In genomic region chr13:32242200-32242599, GRCm38 (mm10) we compare ENCODE assay signal across 17 mouse cellular contexts.
DNase-seq lines count a peak whose midpoint lies in the region; ATAC-seq and TF ChIP-seq lines count a peak whose summit lies in the region.
"Had no signal": no experiment of that assay in that cellular context is flagged by ENCODE, and none has a peak within 500 bp of the region (broad histone marks: within the 10 kb centered on the region; RNA-seq: fewer than 3 reads in every experiment).

No protein-coding gene starts in this region.

- peak; percentile 11 for DNase-seq in adrenal gland, postnatal 14 days
- DNase-seq in adrenal gland, postnatal 10 days, result no peak
- peak; percentile 24 for DNase-seq in kidney, postnatal 0 days (ENCODE audit: low spot score)
- DNase-seq in kidney, postnatal 25 days, result no peak
- DNase-seq in 3T3-L1 (ENCODE audit: low read depth, low spot score), result peak; percentile 41
- DNase-seq in left cerebral cortex, adult 8-10 months (ENCODE audit: low spot score in 2 of 2), result no peak
- no peak for DNase-seq in gastrocnemius, adult 2 months
- DNase-seq: cerebellum, postnatal 10 days; forebrain, postnatal 0 days; kidney, adult 18-20 months; thymus, postnatal 36 days had no signal

- H3K4me3 ChIP-seq in kidney, postnatal 0 days (replicated peaks; ENCODE audit: low read depth, low read length), result no peak overlapping the region
- H3K4me3 ChIP-seq in intestine, embryonic 15.5 days (replicated peaks), result no peak overlapping the region
- no peak overlapping the region for H3K4me3 ChIP-seq in gastrocnemius, adult 2 months
- H3K4me3 ChIP-seq: embryonic facial prominence, embryonic 13.5 days; midbrain, embryonic 12.5 days; neural tube, embryonic 13.5 days had no signal

- no peak overlapping the region for H3K9ac ChIP-seq in kidney, postnatal 0 days (ENCODE audit: low read depth, low read length)
- no peak overlapping the region for H3K9ac ChIP-seq in intestine, embryonic 15.5 days
- H3K9ac ChIP-seq: embryonic facial prominence, embryonic 13.5 days; forebrain, postnatal 0 days; liver, embryonic 14.5 days; midbrain, embryonic 12.5 days; neural tube, embryonic 13.5 days had no signal

- no peaks in the 10 kb centered on the region for H3K9me3 ChIP-seq in kidney, postnatal 0 days (replicated peaks; ENCODE audit: low read length)
- H3K9me3 ChIP-seq in intestine, embryonic 15.5 days, result no peaks in the 10 kb centered on the region
- H3K9me3 ChIP-seq: embryonic facial prominence, embryonic 13.5 days; midbrain, embryonic 12.5 days; neural tube, embryonic 13.5 days had no signal

- H3K27me3 ChIP-seq in kidney, postnatal 0 days (ENCODE audit: insufficient read depth, low read length), result no peaks in the 10 kb centered on the region
- H3K27me3 ChIP-seq in intestine, embryonic 15.5 days (replicated peaks), result no peaks in the 10 kb centered on the region
- H3K27me3 ChIP-seq: embryonic facial prominence, embryonic 13.5 days; midbrain, embryonic 12.5 days; neural tube, embryonic 13.5 days had no signal

- H3K4me1 ChIP-seq in kidney, postnatal 0 days (replicated peaks; ENCODE audit: insufficient read depth, low read length), result no peaks in the 10 kb centered on the region
- H3K4me1 ChIP-seq in intestine, embryonic 15.5 days (replicated peaks), result no peaks in the 10 kb centered on the region
- H3K4me1 ChIP-seq: embryonic facial prominence, embryonic 13.5 days; midbrain, embryonic 12.5 days; neural tube, embryonic 13.5 days had no signal

- no peak for ATAC-seq in kidney, postnatal 0 days (replicated peaks; ENCODE audit: low FRiP score, low read depth)
- 0 out of 2 replicates have a peak, but pooled peaks have one; percentile 41 for ATAC-seq in intestine, embryonic 15.5 days
- ATAC-seq: forebrain, postnatal 0 days; hindbrain, embryonic 16.5 days had no signal

- intact Hi-C loops in gastrocnemius, adult 2 months (cut with DNase I), result no loop called here

- TF ChIP-seq CTCF in kidney, postnatal 0 days (IDR thresholded peaks at IDR 0.05; ENCODE audit: low read depth), result no peak
- no peak for TF ChIP-seq CTCF in gastrocnemius, adult 2 months (IDR thresholded peaks at IDR 0.05)

- no peak overlapping the region for H3K4me2 ChIP-seq in kidney, postnatal 0 days (ENCODE audit: low read length)
- H3K4me2 ChIP-seq in intestine, embryonic 15.5 days (replicated peaks), result no peak overlapping the region
- H3K4me2 ChIP-seq: embryonic facial prominence, embryonic 13.5 days; midbrain, embryonic 12.5 days; neural tube, embryonic 13.5 days had no signal

- H3K36me3 ChIP-seq in kidney, postnatal 0 days (ENCODE audit: insufficient read depth, low read length), result no peaks in the 10 kb centered on the region
- H3K36me3 ChIP-seq in intestine, embryonic 15.5 days, result no peaks in the 10 kb centered on the region
- H3K36me3 ChIP-seq: embryonic facial prominence, embryonic 13.5 days; midbrain, embryonic 12.5 days; neural tube, embryonic 13.5 days had no signal

- H3K27ac ChIP-seq in kidney, postnatal 0 days, result no peak overlapping the region
- no peak overlapping the region for H3K27ac ChIP-seq in intestine, embryonic 15.5 days
- no peak overlapping the region for H3K27ac ChIP-seq in gastrocnemius, adult 2 months
- H3K27ac ChIP-seq: embryonic facial prominence, embryonic 13.5 days; liver, embryonic 14.5 days; midbrain, embryonic 12.5 days; neural tube, embryonic 13.5 days had no signal

- WGBS in kidney, postnatal 0 days, result 15% methylated on average over 4 of the region's 4 CpGs
- WGBS in intestine, embryonic 15.5 days, result 47% methylated on average over 4 of the region's 4 CpGs

Comparison
In these comparisons a context has a peak if more than half of its experiments do, and no peak if none do; other contexts are left out.
1. DNase-seq: peak in adrenal gland, postnatal 14 days (single experiment), kidney, postnatal 0 days (single experiment) and 3T3-L1 (single experiment); none in adrenal gland, postnatal 10 days (single experiment), kidney, postnatal 25 days (0 of 2), left cerebral cortex, adult 8-10 months (0 of 2) and gastrocnemius, adult 2 months (single experiment).